Mouse (Mus musculus) stomach, postnatal 0 days (tissue): ENCODE data around the gene Lrcol1.

ENCODE experiments used
- CTCF ChIP-seq: IDR thresholded peaks from 2 replicates; pipeline ENCODE4 v1.5.1; 2016; ENCODE audit warnings: antibody characterized with exemption, low read depth, mild to moderate bottlenecking, moderate library complexity
- EP300 ChIP-seq: optimal IDR thresholded peaks from 2 replicates; pipeline ENCODE3; 2016; ENCODE audit warnings: antibody characterized with exemption

DNA sequence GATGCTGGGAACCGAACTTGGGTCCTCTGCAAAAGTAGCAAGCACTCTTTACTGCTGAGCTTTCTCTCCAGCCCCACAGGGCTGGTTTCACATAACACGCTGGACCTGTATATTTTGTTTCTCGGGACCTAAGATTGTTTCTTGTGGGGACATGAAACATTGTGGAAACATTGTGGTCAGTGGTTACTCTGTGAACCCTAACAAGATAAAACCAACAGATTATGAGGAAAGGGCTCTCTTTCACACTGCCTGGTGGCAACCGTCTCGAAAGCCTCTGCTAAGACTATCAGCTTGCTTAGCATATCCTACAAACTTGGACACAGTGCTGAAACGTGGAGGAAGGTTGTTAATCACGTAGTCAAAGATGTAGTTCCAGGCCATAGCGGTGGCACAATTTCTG is 2.5 kb downstream of the Lrcol1 start:
- TF ChIP-seq CTCF (no peak), EP300 (no peak)
